Mouse (Mus musculus) embryonic facial prominence, embryonic 11.5 days (tissue): ENCODE measurements around the gene Ism1. TPM values are rescaled to one million over a fixed set of nuclear protein-coding genes. Genes with fewer than 3 reads are reported as not detected.

Source experiments
- ATAC-seq: fragments of 200-750 bp; cut with Nextera tagmentation; replicated peaks from 2 replicates; pipeline ENCODE4 v1.8.0; 2017; ENCODE audit warnings: low read depth; ENCODE audit not compliant: insufficient number of reproducible peaks, low FRiP score, low TSS enrichment
- DNase-seq: peaks from one replicate; pipeline ENCODE4 v3.0.0-alpha.2; 2015; ENCODE audit warnings: low spot score
- H3K27ac ChIP-seq: fragments of 300-500 bp; sonication (generic); replicated peaks from 2 replicates; pipeline ENCODE4 v1.5.1; 2014; ENCODE audit warnings: mild to moderate bottlenecking, low read depth, low read length, control low read depth
- H3K27me3 ChIP-seq: fragments of 300-500 bp; sonication (generic); 2 replicates; pipeline ENCODE4 v1.6.1; 2014; ENCODE audit warnings: mild to moderate bottlenecking, low read length, moderate library complexity, mixed read lengths; ENCODE audit not compliant: control insufficient read depth, insufficient read depth
- H3K36me3 ChIP-seq: fragments of 300-500 bp; sonication (generic); replicated peaks from 2 replicates; pipeline ENCODE4 v1.6.1; 2014; ENCODE audit warnings: low read depth, mild to moderate bottlenecking, low read length, moderate library complexity, mixed read lengths; ENCODE audit not compliant: control insufficient read depth, insufficient read depth
- H3K4me1 ChIP-seq: fragments of 300-500 bp; sonication (generic); 2 replicates; pipeline ENCODE4 v1.6.1; 2014; ENCODE audit warnings: low read length, mixed read lengths; ENCODE audit not compliant: control insufficient read depth, insufficient read depth
- H3K4me2 ChIP-seq: fragments of 300-500 bp; sonication (generic); 2 replicates; pipeline ENCODE4 v1.6.1; 2014; ENCODE audit warnings: low read depth, mild to moderate bottlenecking, control low read depth, low read length, moderate library complexity
- H3K4me3 ChIP-seq: fragments of 300-500 bp; sonication (generic); 2 replicates; pipeline ENCODE4 v1.5.1; 2014; ENCODE audit warnings: low read depth, low read length, control low read depth
- H3K9ac ChIP-seq: fragments of 300-500 bp; sonication (generic); replicated peaks from 2 replicates; pipeline ENCODE4 v1.6.1; 2014; ENCODE audit warnings: mild to moderate bottlenecking, control low read depth, low read length
- H3K9me3 ChIP-seq: fragments of 300-500 bp; sonication (generic); replicated peaks from 2 replicates; pipeline ENCODE4 v1.6.1; 2016; ENCODE audit warnings: mild to moderate bottlenecking, low read length, inconsistent platforms, mixed read lengths; ENCODE audit not compliant: control insufficient read depth
- WGBS: fragments of 180-500 bp; shearing (Covaris S2); extraction: QIAGEN DNeasy Blood & Tissue Kit; methylation state at CpG from one replicate; pipeline ENCODE4 v1.1.7; 2014; 5-methylcytosine and 5-hydroxymethylcytosine counted together
- polyA plus RNA-seq: library from polyadenylated mRNA; unstranded; fragments of >200 nt; fragmentation: Nextera tagmentation; extraction: Ambion mirVana; gene quantifications from 2 replicates; pipeline ENCODE4 v1.2.1, GENCODE M21; 2014

The Ism1 gene
- polyA plus RNA-seq, 1 experiment from 2014 or later: 1.8 TPM

DNA sequence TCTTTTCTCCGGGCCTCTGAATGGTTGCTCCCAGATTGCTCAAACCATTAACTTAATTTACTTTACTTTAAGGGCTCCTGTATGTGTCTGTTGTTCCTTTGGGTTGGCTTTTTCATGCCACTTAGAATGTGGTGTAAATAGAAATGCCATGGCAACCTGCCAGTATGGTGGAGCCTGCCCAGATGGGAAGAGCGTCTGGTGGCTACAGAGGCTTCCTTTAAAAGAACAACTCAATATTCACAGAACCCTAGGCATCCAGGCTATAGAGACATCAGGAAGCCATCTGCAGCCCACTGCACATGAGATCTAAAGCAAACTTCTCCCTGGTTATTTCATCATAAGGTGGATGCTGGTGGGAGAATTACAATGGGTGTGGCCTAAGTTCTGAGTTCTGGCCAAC is 18.6 kb downstream of the Ism1 start:
- H3K4me3 ChIP-seq: no peak overlapping the region

DNA sequence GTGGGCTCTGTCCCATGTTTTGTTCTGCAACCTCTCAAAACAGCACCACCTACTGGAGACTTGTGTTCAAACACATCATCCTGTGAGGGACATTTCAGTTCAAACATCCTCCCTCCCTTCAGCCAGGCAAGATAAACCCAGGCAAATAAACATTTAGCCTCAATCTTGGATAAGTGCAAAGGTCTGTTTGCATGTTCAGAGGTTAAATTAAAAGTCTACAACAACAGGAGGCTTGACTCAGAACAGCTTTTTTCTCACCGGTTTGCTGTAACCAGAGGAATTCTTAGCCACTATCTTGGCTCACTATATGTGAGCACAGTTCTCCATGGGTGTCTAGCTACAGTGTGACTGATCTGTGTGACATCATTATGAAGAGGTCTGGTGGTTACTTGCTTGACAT is 22.6 kb downstream of the Ism1 start:
- Histone ChIP-seq H3K9me3 (no peaks in the 10 kb centered on the region), H3K27me3 (no peaks in the 10 kb centered on the region), H3K4me2 (no peak overlapping the region), H3K4me3 (no peak overlapping the region), H3K36me3 (no peaks in the 10 kb centered on the region), H3K4me1 (no peaks in the 10 kb centered on the region), H3K9ac (no peak overlapping the region), H3K27ac (no peak overlapping the region)
- DNase-seq: no peak
- 88% methylated on average over 1 of the region's 1 CpGs for WGBS
- no peak for ATAC-seq

More for the DNA sequence above, 18.6 kb downstream of the Ism1 start:
- no peaks in the 10 kb centered on the region for H3K27me3 ChIP-seq
- no peaks in the 10 kb centered on the region for H3K9me3 ChIP-seq
- no peaks in the 10 kb centered on the region for H3K4me1 ChIP-seq
- ATAC-seq (no peak), DNase-seq (no peak)
- WGBS: 77% methylated on average over 2 of the region's 2 CpGs
- no peak overlapping the region for H3K4me2 ChIP-seq
- no peak overlapping the region for H3K9ac ChIP-seq
- no peak overlapping the region for H3K27ac ChIP-seq
- H3K36me3 ChIP-seq: no peaks in the 10 kb centered on the region

DNA sequence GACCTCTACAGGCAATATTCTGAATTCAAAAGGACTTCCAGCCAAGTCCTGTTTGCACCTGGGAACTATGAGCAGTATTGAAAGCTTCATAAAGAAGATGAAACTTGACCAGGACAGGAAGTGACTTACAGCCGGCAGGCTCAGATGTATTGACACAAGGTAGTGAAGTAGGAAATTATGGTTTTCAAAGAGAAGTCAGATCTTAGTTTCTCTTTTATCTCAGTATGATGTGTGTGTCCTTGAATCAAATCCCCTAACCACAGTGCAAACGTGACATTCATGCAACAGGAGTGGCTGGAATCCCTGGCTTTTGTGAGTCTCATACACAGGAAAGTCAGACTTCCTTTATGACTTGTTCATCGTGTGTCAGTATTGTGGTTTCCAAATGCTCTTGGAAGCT is 27.0 kb downstream of the Ism1 start:
- no peaks in the 10 kb centered on the region for H3K36me3 ChIP-seq
- no peak overlapping the region for H3K4me2 ChIP-seq
- ATAC-seq (no peak), DNase-seq (no peak)
- H3K4me3 ChIP-seq: no peak overlapping the region
- no peaks in the 10 kb centered on the region for H3K27me3 ChIP-seq
- no peak overlapping the region for H3K27ac ChIP-seq
- H3K4me1 ChIP-seq: no peaks in the 10 kb centered on the region
- WGBS: 69% methylated on average over 3 of the region's 3 CpGs
- no peak overlapping the region for H3K9ac ChIP-seq
- no peaks in the 10 kb centered on the region for H3K9me3 ChIP-seq

DNA sequence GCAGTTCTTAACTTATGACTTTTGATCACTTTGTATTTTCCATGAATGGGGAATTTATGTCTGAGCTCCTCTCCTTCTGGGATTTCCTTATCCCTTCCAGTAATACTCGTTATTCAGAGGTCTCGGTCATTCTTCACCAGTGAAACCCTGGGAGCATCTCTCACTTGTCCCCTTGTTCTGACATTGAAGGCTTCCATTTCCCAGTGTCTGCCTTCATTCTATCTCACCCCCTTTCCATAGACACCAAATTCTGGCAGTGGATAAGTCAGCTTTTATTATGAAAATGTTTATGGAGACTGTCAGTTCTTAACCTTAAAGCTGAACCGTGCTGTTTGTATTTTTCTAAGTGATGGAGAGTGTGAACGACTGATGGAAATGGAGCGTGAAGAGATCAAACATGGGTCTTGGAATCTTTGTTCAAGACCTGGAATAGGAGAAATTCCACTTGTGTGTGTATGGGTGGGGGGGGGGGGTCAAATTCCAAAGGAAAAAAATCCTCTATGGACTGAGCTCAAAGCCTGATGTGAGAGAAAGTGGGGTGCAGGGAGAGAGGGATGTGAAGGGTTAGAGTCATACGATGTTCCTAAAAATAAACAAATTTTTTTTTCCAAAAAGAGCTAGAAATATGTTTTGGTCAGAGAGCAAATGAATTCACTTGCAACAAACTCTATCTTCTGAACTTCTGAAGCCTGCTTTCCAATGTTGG is 30.4 kb downstream of the Ism1 start:
- Histone ChIP-seq H3K27ac (no peak overlapping the region), H3K4me2 (no peak overlapping the region), H3K4me3 (no peak overlapping the region), H3K9ac (no peak overlapping the region), H3K27me3 (no peaks in the 10 kb centered on the region), H3K9me3 (no peaks in the 10 kb centered on the region), H3K36me3 (no peaks in the 10 kb centered on the region), H3K4me1 (no peaks in the 10 kb centered on the region)
- ATAC-seq (no peak), DNase-seq (no peak)
- 65% methylated on average over 6 of the region's 6 CpGs for WGBS

DNA sequence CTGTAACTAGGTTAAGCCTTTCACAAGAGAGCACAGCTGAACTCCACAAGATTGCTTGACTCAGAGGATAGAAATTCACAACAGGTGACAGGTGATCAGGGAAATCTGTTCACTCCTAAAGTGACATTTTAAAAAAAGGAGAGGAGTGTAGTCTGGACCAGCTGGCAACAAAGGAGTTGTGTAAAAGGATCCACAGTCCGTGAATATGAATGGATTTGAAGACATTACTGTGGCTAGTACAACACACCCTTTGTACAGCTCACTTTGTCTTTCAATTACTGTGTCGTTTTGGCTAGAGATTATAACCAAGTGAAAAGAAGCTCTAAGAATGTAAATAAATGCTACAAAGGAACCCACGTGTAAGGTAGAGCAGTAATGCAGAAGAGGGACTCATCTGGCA is 33.7 kb downstream of the Ism1 start:
- no peaks in the 10 kb centered on the region for H3K27me3 ChIP-seq
- H3K36me3 ChIP-seq: no peaks in the 10 kb centered on the region
- no peak overlapping the region for H3K4me3 ChIP-seq
- no peak for ATAC-seq
- WGBS: 51% methylated on average over 3 of the region's 3 CpGs
- no peak overlapping the region for H3K27ac ChIP-seq
- no peak overlapping the region for H3K9ac ChIP-seq
- no peaks in the 10 kb centered on the region for H3K9me3 ChIP-seq
- H3K4me2 ChIP-seq: no peak overlapping the region
- DNase-seq: no peak
- H3K4me1 ChIP-seq: no peaks in the 10 kb centered on the region

DNA sequence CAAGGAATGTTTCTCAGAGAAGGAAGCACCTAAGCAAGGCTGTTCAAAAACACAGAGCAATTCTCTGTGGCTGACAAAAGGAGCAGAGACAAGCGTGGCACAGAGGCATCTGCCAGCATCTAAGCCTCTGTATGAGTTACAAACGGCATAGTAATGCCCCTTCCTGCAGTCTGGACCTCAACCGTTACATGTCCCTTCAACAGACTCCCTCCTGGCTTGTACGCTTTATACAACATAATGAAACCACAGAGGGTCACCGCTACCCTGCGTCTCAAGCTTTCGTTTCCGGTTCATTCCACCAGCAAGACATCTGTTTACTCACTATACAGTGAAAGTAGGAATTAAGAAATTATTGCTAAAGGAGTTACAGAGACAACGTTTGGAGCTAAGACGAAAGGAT is 34.1 kb downstream of the Ism1 start:
- no peak overlapping the region for H3K4me3 ChIP-seq
- H3K27me3 ChIP-seq: no peaks in the 10 kb centered on the region
- H3K4me1 ChIP-seq: no peaks in the 10 kb centered on the region
- DNase-seq (no peak), ATAC-seq (no peak)
- no peak overlapping the region for H3K4me2 ChIP-seq
- WGBS: 82% methylated on average over 10 of the region's 10 CpGs
- H3K9me3 ChIP-seq: no peaks in the 10 kb centered on the region
- H3K27ac ChIP-seq: no peak overlapping the region
- no peaks in the 10 kb centered on the region for H3K36me3 ChIP-seq
- no peak overlapping the region for H3K9ac ChIP-seq

DNA sequence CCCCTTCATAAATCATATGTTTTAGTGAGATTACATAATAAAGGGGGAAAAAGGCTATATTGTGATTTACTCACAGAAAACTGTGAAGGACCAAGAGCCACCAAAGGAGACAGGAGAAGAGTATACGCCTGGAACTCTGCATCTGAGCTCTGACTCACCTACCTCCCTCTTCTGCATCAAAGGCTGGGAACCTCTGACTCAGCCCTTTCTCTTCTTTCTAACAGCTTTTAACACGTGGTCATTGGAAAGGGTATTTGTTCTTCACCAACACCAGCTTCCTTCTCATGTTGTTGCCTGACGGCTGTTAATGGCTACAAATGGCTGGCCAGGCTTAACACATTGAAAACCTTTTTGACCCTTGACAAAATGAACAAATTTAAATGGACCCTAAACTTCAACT is 36.2 kb downstream of the Ism1 start:
- Histone ChIP-seq H3K9me3 (no peaks in the 10 kb centered on the region), H3K4me3 (no peak overlapping the region), H3K27me3 (no peaks in the 10 kb centered on the region), H3K4me1 (no peaks in the 10 kb centered on the region), H3K36me3 (no peaks in the 10 kb centered on the region), H3K4me2 (no peak overlapping the region), H3K9ac (no peak overlapping the region), H3K27ac (no peak overlapping the region)
- WGBS: 72% methylated on average over 3 of the region's 3 CpGs
- DNase-seq (no peak), ATAC-seq (no peak)

DNA sequence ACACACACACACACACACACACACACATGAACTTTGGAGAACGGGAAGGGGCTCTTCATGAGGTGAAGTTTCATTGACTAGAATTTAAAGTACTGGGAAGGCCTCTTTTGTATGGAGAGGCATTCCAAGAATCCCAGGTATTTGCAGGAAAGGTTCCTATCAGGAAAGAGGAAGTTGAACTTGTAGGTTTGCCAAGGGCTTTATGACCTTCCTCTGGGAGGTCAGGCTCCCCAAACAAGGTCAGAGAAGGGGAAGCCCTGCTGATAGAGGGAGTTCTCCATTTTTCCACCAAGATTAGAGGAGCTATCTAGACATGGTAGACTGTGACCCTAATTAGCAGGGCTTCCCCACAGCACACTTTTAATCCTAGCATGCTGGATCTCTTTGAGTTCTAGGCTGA is 39.8 kb downstream of the Ism1 start:
- no peak for ATAC-seq
- 67% methylated on average over 1 of the region's 1 CpGs for WGBS
- H3K27me3 ChIP-seq: no peaks in the 10 kb centered on the region
- H3K4me3 ChIP-seq: no peak overlapping the region
- no peak overlapping the region for H3K4me2 ChIP-seq
- no peak overlapping the region for H3K9ac ChIP-seq
- no peaks in the 10 kb centered on the region for H3K4me1 ChIP-seq
- H3K9me3 ChIP-seq: no peaks in the 10 kb centered on the region
- DNase-seq: no peak
- no peaks in the 10 kb centered on the region for H3K36me3 ChIP-seq
- no peak overlapping the region for H3K27ac ChIP-seq
